Mouse (Mus musculus): ENCODE data around the gene Spop. TPM values are rescaled to one million over a fixed set of nuclear protein-coding genes. Genes with fewer than 3 reads are reported as not detected.

Spop gene
- polyA plus RNA-seq, 1 experiment from 2014 or later = 146 TPM

DNA sequence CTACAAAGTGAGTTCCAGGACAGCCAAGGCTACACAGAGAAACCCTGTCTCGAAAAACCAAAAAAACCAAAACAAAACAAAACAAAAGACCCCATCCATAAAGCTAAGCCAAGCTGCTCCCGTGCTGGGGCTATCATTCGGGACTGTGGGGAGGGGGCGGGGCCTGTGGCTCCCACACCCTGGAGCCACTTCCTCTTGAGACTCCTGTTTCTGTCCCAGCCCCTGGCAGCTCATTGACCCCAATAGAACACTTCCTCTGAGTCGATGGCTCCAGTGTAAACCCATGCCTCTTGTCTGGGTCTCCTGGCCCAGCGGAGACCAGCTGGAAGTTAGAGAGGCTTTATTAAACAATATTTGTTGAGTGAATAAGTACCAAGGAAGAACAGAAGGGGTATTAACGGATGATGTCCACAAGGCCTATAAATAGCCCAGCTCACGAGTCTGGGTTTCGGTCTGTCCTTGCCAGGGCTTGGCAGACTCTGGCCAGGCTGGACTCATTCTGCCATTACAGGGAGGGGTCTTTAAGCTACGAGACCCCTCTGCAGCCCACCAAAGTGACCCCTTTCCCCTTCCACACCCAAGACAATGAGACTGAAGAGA is 89.8 kb downstream of the Spop start:
- H3K27ac ChIP-seq (ENCODE audit: low read depth, low read length) = no peak overlapping the region
- H3K4me1 ChIP-seq (replicated peaks; ENCODE audit: control insufficient read depth, insufficient read depth, low read length) = no peaks in the 10 kb centered on the region
- no peaks in the 10 kb centered on the region for H3K9me3 ChIP-seq (ENCODE audit: control insufficient read depth, low read length)
- no peak overlapping the region for H3K4me3 ChIP-seq (ENCODE audit: low read depth, low read length)
- DNase-seq (ENCODE audit: low spot score) = no peak
- H3K36me3 ChIP-seq (ENCODE audit: control insufficient read depth, insufficient read depth, low read length) = no peaks in the 10 kb centered on the region
- WGBS = 65% methylated on average over 10 of the region's 10 CpGs
- ATAC-seq (ENCODE audit: low FRiP score) = no peak
- no peak overlapping the region for H3K9ac ChIP-seq (ENCODE audit: low read depth, low read length)
- no peaks in the 10 kb centered on the region for H3K27me3 ChIP-seq (ENCODE audit: control insufficient read depth, insufficient read depth, low read length)
- no peak overlapping the region for H3K4me2 ChIP-seq (replicated peaks; ENCODE audit: low read depth, low read length)

DNA sequence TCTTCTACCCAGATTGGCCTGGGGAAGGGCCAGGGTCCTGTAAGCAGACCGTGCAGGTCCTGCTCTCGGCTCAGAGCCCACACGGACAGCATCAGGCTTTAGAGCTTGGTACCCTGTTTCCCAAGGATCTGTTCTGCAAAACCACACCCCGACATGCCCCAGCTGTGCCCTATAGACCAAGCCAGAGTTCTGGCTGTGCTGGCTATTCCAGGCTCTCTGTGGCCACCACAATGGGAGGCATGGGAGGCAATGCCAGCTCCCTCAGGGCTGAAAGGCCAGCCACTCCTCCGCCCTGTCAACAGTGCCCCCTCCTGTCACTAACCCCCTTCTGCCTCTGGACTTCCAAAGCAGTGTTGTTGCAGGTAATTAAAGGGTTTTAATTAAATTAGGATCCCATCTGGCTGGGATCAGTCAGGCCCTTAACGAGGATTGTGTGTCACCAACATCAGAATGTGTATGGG is 90.4 kb downstream of the Spop start:
- Histone ChIP-seq H3K4me2 (replicated peaks; ENCODE audit: low read depth, low read length) (no peak overlapping the region), H3K27me3 (ENCODE audit: control insufficient read depth, insufficient read depth, low read length) (no peaks in the 10 kb centered on the region), H3K4me1 (replicated peaks; ENCODE audit: control insufficient read depth, insufficient read depth, low read length) (no peaks in the 10 kb centered on the region), H3K27ac (ENCODE audit: low read depth, low read length) (no peak overlapping the region), H3K4me3 (ENCODE audit: low read depth, low read length) (no peak overlapping the region), H3K9me3 (ENCODE audit: control insufficient read depth, low read length) (no peaks in the 10 kb centered on the region), H3K36me3 (ENCODE audit: control insufficient read depth, insufficient read depth, low read length) (no peaks in the 10 kb centered on the region), H3K9ac (ENCODE audit: low read depth, low read length) (no peak overlapping the region)
- ATAC-seq (ENCODE audit: low FRiP score) = no peak
- no peak for DNase-seq (ENCODE audit: low spot score)
- 62% methylated on average over 6 of the region's 6 CpGs for WGBS

DNA sequence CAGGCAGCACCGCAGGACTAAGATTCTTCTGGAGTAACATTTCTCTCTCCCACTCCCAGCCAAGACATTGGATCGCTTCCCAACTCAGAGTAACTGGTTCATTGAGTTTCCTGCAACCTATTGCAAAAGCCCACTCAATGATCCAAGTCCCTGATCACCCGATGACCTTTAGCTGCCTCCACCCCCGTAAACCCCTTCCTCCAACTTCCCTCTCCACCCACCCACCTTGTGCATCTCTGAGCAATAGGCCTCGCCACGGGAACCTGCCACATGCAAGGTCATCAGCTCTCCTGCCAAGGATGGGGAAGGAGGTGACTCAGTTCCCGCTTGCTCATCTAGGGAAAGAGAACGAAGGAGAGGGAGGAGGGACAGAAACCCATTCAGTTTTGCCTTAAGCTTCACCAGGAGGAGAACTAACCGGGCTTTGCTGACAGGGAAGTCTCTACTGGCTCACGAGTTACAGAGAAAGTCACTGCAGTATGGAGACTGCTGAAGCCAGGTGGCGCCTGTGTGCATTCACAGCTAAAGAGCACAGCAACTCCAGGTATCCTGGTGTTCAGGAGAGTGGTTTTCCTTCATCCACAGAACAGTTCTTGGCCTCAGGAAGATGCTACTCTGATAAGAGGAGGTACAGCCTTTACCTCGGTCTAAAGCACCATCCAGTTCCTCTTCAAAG is 93.3 kb downstream of the Spop start:
- H3K9me3 ChIP-seq (ENCODE audit: control insufficient read depth, low read length) = no peaks in the 10 kb centered on the region
- no peak for ATAC-seq (ENCODE audit: low FRiP score)
- H3K27ac ChIP-seq (ENCODE audit: low read depth, low read length) = no peak overlapping the region
- DNase-seq (ENCODE audit: low spot score) = no peak
- WGBS = 51% methylated on average over 12 of the region's 12 CpGs
- H3K27me3 ChIP-seq (ENCODE audit: control insufficient read depth, insufficient read depth, low read length) = 0 out of 2 replicates have a peak, but pooled peaks cover 2% of the 10 kb centered on the region
- no peaks in the 10 kb centered on the region for H3K36me3 ChIP-seq (ENCODE audit: control insufficient read depth, insufficient read depth, low read length)
- no peak overlapping the region for H3K4me3 ChIP-seq (ENCODE audit: low read depth, low read length)
- H3K4me2 ChIP-seq (replicated peaks; ENCODE audit: low read depth, low read length) = no peak overlapping the region
- H3K9ac ChIP-seq (ENCODE audit: low read depth, low read length) = no peak overlapping the region
- H3K4me1 ChIP-seq (replicated peaks; ENCODE audit: control insufficient read depth, insufficient read depth, low read length) = no peaks in the 10 kb centered on the region

DNA sequence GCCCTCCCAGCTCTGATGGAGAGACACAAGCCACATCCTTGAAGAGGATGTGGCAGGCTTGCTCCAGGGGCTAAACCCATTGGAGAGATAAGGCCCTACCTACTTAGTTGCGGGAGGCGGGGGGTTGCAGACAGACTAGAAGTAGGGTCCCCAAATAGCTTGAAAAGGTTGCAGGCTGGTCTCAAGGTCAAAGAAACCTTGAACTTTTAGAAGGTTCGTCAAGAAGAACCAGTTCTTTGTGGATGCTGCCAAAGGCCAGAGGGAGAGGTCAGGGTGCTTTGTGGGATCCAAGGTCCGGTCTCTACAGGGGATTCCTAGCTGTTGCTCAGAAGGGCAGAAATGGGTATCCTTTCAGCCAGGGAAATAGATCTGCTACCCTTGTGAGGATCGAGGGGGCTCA is 93.9 kb downstream of the Spop start:
- ATAC-seq (ENCODE audit: low FRiP score) = no peak
- H3K4me1 ChIP-seq (replicated peaks; ENCODE audit: control insufficient read depth, insufficient read depth, low read length) = no peaks in the 10 kb centered on the region
- H3K27me3 ChIP-seq (ENCODE audit: control insufficient read depth, insufficient read depth, low read length) = peaks cover 6% of the 10 kb centered on the region
- H3K9ac ChIP-seq (ENCODE audit: low read depth, low read length) = no peak overlapping the region
- H3K4me2 ChIP-seq (replicated peaks; ENCODE audit: low read depth, low read length) = no peak overlapping the region
- 73% methylated on average over 5 of the region's 5 CpGs for WGBS
- H3K27ac ChIP-seq (ENCODE audit: low read depth, low read length) = no peak overlapping the region
- H3K4me3 ChIP-seq (ENCODE audit: low read depth, low read length) = no peak overlapping the region
- no peak for DNase-seq (ENCODE audit: low spot score)
- no peaks in the 10 kb centered on the region for H3K9me3 ChIP-seq (ENCODE audit: control insufficient read depth, low read length)
- no peaks in the 10 kb centered on the region for H3K36me3 ChIP-seq (ENCODE audit: control insufficient read depth, insufficient read depth, low read length)

DNA sequence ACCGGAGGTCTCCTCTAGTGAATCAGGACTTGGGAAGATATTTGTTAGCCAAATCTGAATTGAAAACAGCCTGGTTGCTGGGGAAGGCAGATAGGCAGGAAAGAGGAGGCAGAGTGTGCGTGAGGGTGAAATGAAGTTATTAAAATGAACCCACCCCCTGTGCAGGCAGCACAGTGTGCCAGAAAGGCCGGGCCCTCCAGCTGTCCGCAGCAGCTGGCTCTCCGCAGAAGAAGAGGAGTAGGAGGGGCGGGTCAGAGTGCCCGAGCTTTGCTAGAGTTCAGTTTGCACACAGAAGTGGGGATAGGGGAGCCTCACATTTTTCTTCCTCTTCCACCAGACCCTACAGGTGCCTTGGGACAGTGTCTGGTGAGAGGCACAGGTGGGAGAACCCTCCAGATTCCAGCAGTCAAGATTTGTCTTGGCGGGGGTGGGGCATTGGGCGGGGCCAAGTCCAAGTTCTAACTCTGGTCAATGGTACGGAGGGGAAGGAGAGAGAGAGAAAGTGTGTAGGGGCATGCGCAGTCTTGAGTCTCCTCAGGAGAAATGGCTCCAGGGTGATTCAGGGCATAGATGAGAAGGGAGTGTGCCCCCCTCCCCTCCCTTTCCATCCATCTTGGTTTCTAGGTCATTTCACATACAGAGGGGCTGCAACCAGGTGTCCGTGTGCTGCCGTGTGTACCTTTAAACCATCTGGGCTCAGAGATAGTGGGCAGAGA is 94.5 kb downstream of the Spop start:
- H3K36me3 ChIP-seq (ENCODE audit: control insufficient read depth, insufficient read depth, low read length) = no peaks in the 10 kb centered on the region
- peaks cover 12% of the 10 kb centered on the region for H3K27me3 ChIP-seq (ENCODE audit: control insufficient read depth, insufficient read depth, low read length)
- H3K4me2 ChIP-seq (replicated peaks; ENCODE audit: low read depth, low read length) = no peak overlapping the region
- WGBS = 63% methylated on average over 13 of the region's 13 CpGs
- H3K9me3 ChIP-seq (ENCODE audit: control insufficient read depth, low read length) = no peaks in the 10 kb centered on the region
- H3K9ac ChIP-seq (ENCODE audit: low read depth, low read length) = no peak overlapping the region
- DNase-seq (ENCODE audit: low spot score) (no peak), ATAC-seq (ENCODE audit: low FRiP score) (no peak)
- no peak overlapping the region for H3K4me3 ChIP-seq (ENCODE audit: low read depth, low read length)
- no peak overlapping the region for H3K27ac ChIP-seq (ENCODE audit: low read depth, low read length)
- H3K4me1 ChIP-seq (replicated peaks; ENCODE audit: control insufficient read depth, insufficient read depth, low read length) = no peaks in the 10 kb centered on the region

DNA sequence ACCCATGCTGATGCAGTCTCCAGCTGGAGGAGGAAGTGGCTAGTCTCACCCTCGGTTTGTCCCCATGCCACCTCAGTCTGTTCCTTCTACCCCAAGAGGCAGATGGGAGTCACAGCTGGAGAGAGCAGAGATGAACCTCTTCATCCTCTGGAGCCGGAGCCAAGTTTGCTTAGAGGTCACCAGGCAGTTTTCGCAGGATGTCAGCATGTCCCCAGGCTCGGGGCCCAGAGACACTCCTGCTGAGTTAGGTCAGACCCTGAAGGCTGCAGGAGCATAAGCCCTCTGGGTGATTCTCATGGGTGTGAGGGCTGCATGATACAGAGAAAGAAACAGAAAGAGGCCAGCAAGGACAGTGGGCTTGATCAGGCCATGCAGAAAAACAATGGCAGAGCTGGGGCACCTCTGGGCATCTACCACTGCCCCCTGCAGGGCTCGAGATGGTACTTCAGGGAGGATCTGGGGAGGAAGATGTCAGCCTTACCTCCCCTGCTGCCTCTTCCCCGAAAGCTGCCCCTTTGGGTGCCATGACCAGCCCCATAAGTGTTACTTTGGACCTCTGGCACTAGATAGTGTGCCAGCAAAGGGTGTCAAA is 95.3 kb downstream of the Spop start:
- Histone ChIP-seq H3K4me2 (replicated peaks; ENCODE audit: low read depth, low read length) (no peak overlapping the region), H3K27ac (ENCODE audit: low read depth, low read length) (no peak overlapping the region), H3K4me3 (ENCODE audit: low read depth, low read length) (no peak overlapping the region), H3K27me3 (ENCODE audit: control insufficient read depth, insufficient read depth, low read length) (peaks cover 21% of the 10 kb centered on the region), H3K9me3 (ENCODE audit: control insufficient read depth, low read length) (no peaks in the 10 kb centered on the region), H3K4me1 (replicated peaks; ENCODE audit: control insufficient read depth, insufficient read depth, low read length) (peaks cover 7% of the 10 kb centered on the region; the same call in 1 of the 2 replicates), H3K36me3 (ENCODE audit: control insufficient read depth, insufficient read depth, low read length) (no peaks in the 10 kb centered on the region), H3K9ac (ENCODE audit: low read depth, low read length) (no peak overlapping the region)
- DNase-seq (ENCODE audit: low spot score) (peak; percentile 35), ATAC-seq (ENCODE audit: low FRiP score) (no peak)
- 82% methylated on average over 6 of the region's 6 CpGs for WGBS

DNA sequence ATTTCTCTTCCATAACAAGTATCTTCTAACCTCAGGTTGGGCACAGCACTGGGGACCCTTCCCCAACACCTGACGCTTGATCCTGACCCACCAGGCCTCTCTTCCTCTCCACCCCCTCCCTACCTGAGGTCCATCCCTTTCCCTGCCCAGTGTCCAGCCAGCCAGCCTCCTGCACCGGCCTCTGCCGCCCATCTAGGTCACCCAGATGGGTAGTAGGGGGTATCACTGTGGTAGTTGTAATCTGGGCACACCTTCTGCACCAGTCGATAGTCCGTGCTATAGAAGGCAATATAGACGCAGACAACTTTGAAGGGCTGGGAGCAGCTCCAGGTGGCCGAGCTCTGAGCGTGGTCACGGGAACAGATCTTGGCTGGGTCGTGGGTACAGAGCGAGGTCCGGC is 96.8 kb downstream of the Spop start:
- DNase-seq (ENCODE audit: low spot score) (no peak), ATAC-seq (ENCODE audit: low FRiP score) (no peak)
- Histone ChIP-seq H3K4me3 (ENCODE audit: low read depth, low read length) (no peak overlapping the region), H3K4me1 (replicated peaks; ENCODE audit: control insufficient read depth, insufficient read depth, low read length) (peaks cover 14% of the 10 kb centered on the region; the same call in 1 of the 2 replicates), H3K36me3 (ENCODE audit: control insufficient read depth, insufficient read depth, low read length) (no peaks in the 10 kb centered on the region), H3K9me3 (ENCODE audit: control insufficient read depth, low read length) (no peaks in the 10 kb centered on the region), H3K9ac (ENCODE audit: low read depth, low read length) (no peak overlapping the region), H3K27me3 (ENCODE audit: control insufficient read depth, insufficient read depth, low read length) (peaks cover 34% of the 10 kb centered on the region), H3K4me2 (replicated peaks; ENCODE audit: low read depth, low read length) (no peak overlapping the region), H3K27ac (ENCODE audit: low read depth, low read length) (no peak overlapping the region)
- WGBS = 92% methylated on average over 12 of the region's 12 CpGs

DNA sequence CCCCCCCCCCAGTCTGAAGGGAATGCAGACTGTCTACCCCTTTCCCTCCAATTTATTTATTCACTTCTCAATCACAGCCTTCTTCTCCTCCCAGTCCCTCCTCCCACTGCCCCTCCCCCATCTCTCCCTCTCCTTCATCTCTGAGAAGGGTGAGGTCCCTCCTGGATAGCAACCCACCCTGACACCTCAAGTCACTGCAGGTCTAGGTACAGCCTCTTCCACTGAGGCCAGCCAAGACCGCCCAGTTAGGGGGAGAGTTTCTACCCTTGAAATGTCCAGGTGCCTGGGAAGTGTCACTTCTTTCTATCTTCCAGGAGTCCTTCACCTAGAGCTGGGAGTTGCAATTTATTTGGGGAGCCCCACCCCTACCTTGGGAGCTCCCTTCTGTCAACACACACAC is 98.0 kb downstream of the Spop start:
- H3K4me3 ChIP-seq (ENCODE audit: low read depth, low read length) = no peak overlapping the region
- H3K4me2 ChIP-seq (replicated peaks; ENCODE audit: low read depth, low read length) = no peak overlapping the region
- 74% methylated on average over 1 of the region's 1 CpGs for WGBS
- H3K9ac ChIP-seq (ENCODE audit: low read depth, low read length) = no peak overlapping the region
- no peak for DNase-seq (ENCODE audit: low spot score)
- no peaks in the 10 kb centered on the region for H3K36me3 ChIP-seq (ENCODE audit: control insufficient read depth, insufficient read depth, low read length)
- H3K9me3 ChIP-seq (ENCODE audit: control insufficient read depth, low read length) = no peaks in the 10 kb centered on the region
- peaks cover 38% of the 10 kb centered on the region for H3K27me3 ChIP-seq (ENCODE audit: control insufficient read depth, insufficient read depth, low read length)
- H3K27ac ChIP-seq (ENCODE audit: low read depth, low read length) = no peak overlapping the region
- no peak for ATAC-seq (ENCODE audit: low FRiP score)
- H3K4me1 ChIP-seq (replicated peaks; ENCODE audit: control insufficient read depth, insufficient read depth, low read length) = peaks cover 20% of the 10 kb centered on the region

Data from hindbrain, embryonic 11.5 days (tissue).